Mouse (Mus musculus) limb, embryonic 12.5 days (tissue): Measurements from ENCODE around the gene Vps37c. TPM values are rescaled to one million over a fixed set of nuclear protein-coding genes. Genes with fewer than 3 reads are reported as not detected.

Source experiments
- ATAC-seq: fragments of 200-750 bp; cut with Nextera tagmentation; 2 replicates; pipeline ENCODE4 v1.8.0; 2017; ENCODE audit warnings: low read depth, moderate TSS enrichment; ENCODE audit not compliant: insufficient number of reproducible peaks, insufficient read depth, low FRiP score, low TSS enrichment
- H3K27ac ChIP-seq: fragments of 300-500 bp; sonication (generic); 2 replicates; pipeline ENCODE4 v1.5.1; 2016; ENCODE audit warnings: mild to moderate bottlenecking, moderate library complexity
- H3K27me3 ChIP-seq: fragments of 300-500 bp; sonication (generic); 2 replicates; pipeline ENCODE4 v1.6.1; 2016; ENCODE audit warnings: mild to moderate bottlenecking, moderate library complexity
- H3K36me3 ChIP-seq: fragments of 300-500 bp; sonication (generic); 2 replicates; pipeline ENCODE4 v1.6.1; 2016; ENCODE audit warnings: mild to moderate bottlenecking, moderate library complexity
- H3K4me1 ChIP-seq: fragments of 300-500 bp; sonication (generic); replicated peaks from 2 replicates; pipeline ENCODE4 v1.6.1; 2016
- H3K4me2 ChIP-seq: fragments of 300-500 bp; sonication (generic); 2 replicates; pipeline ENCODE4 v1.6.1; 2016; ENCODE audit warnings: mild to moderate bottlenecking, moderate library complexity
- H3K4me3 ChIP-seq: fragments of 300-500 bp; sonication (generic); replicated peaks from 2 replicates; pipeline ENCODE4 v1.5.1; 2016; ENCODE audit warnings: mild to moderate bottlenecking
- H3K9ac ChIP-seq: fragments of 300-500 bp; sonication (generic); replicated peaks from 2 replicates; pipeline ENCODE4 v1.6.1; 2016; ENCODE audit warnings: mild to moderate bottlenecking, moderate library complexity
- H3K9me3 ChIP-seq: fragments of 300-500 bp; sonication (generic); 2 replicates; pipeline ENCODE4 v1.6.1; 2016; ENCODE audit warnings: mild to moderate bottlenecking, moderate library complexity
- WGBS: fragments of 180-500 bp; shearing (Covaris S2); methylation state at CpG from one replicate; pipeline ENCODE4 v1.1.7; 2016; 5-methylcytosine and 5-hydroxymethylcytosine counted together
- polyA plus RNA-seq: library from polyadenylated mRNA; unstranded; fragments of >200 nt; fragmentation: Nextera tagmentation; extraction: Ambion mirVana; gene quantifications from 2 replicates; pipeline ENCODE4 v1.2.1, GENCODE M21; 2016

Vps37c gene
- polyA plus RNA-seq, 1 experiment from 2014 or later, result 27.6 TPM

DNA sequence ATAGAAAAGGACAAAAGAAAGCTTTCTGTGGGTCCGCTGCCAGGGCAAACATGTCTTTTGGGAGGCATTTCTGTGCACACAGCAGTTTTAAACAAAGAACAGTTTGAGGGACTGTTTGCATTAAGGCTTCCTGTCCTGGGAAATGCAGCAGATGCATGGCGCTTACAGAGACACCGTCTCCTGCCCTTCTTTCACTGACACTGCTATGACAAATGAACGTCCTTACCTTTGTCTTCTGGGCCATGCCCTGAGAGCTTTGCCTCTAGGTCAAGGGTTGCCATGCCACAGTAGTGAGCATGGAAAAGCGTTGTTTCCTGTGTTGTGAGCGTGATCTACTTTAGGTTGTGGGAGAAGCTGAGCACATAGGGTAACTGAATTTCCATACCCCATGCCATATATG, 70.2 kb downstream of the Vps37c start:
- Histone ChIP-seq H3K4me2 (no peak overlapping the region), H3K4me3 (no peak overlapping the region), H3K4me1 (no peaks in the 10 kb centered on the region), H3K9ac (no peak overlapping the region), H3K27ac (no peak overlapping the region), H3K36me3 (no peaks in the 10 kb centered on the region), H3K9me3 (no peaks in the 10 kb centered on the region), H3K27me3 (no peaks in the 10 kb centered on the region)
- ATAC-seq, result no peak
- WGBS, result 67% methylated on average over 6 of the region's 6 CpGs

- no peak overlapping the region for H3K9ac ChIP-seq
- H3K36me3 ChIP-seq, result no peaks in the 10 kb centered on the region
- no peak overlapping the region for H3K27ac ChIP-seq
- no peaks in the 10 kb centered on the region for H3K9me3 ChIP-seq
- H3K27me3 ChIP-seq, result no peaks in the 10 kb centered on the region
- ATAC-seq, result no peak
- no peak overlapping the region for H3K4me3 ChIP-seq
- H3K4me1 ChIP-seq, result no peaks in the 10 kb centered on the region
- H3K4me2 ChIP-seq, result no peak overlapping the region
These were observed 71.0 kb downstream of the Vps37c start for GRCm38 (mm10) chr19:10759525-10759924.

GRCm38 (mm10) chr19:10759983-10760831, 71.7 kb downstream of the Vps37c start:
- no peak overlapping the region for H3K9ac ChIP-seq
- no peaks in the 10 kb centered on the region for H3K4me1 ChIP-seq
- no peak for ATAC-seq
- H3K27me3 ChIP-seq, result no peaks in the 10 kb centered on the region
- no peak overlapping the region for H3K4me2 ChIP-seq
- no peaks in the 10 kb centered on the region for H3K36me3 ChIP-seq
- no peak overlapping the region for H3K27ac ChIP-seq
- H3K9me3 ChIP-seq, result no peaks in the 10 kb centered on the region
- no peak overlapping the region for H3K4me3 ChIP-seq
- WGBS, result 88% methylated on average over 9 of the region's 9 CpGs

GRCm38 (mm10) chr19:10761794-10762415, 73.4 kb downstream of the Vps37c start:
- WGBS, result 79% methylated on average over 8 of the region's 8 CpGs
- Histone ChIP-seq H3K36me3 (no peaks in the 10 kb centered on the region), H3K4me3 (no peak overlapping the region), H3K27me3 (no peaks in the 10 kb centered on the region), H3K4me1 (no peaks in the 10 kb centered on the region), H3K27ac (no peak overlapping the region), H3K9me3 (no peaks in the 10 kb centered on the region), H3K4me2 (no peak overlapping the region), H3K9ac (no peak overlapping the region)
- no peak for ATAC-seq

GRCm38 (mm10) chr19:10762468-10762867, 73.9 kb downstream of the Vps37c start:
- no peaks in the 10 kb centered on the region for H3K4me1 ChIP-seq
- no peaks in the 10 kb centered on the region for H3K9me3 ChIP-seq
- no peak overlapping the region for H3K4me2 ChIP-seq
- H3K9ac ChIP-seq, result no peak overlapping the region
- H3K27me3 ChIP-seq, result no peaks in the 10 kb centered on the region
- 78% methylated on average over 6 of the region's 6 CpGs for WGBS
- no peak overlapping the region for H3K4me3 ChIP-seq
- H3K36me3 ChIP-seq, result no peaks in the 10 kb centered on the region
- no peak for ATAC-seq
- H3K27ac ChIP-seq, result no peak overlapping the region

- ATAC-seq, result no peak
These were observed 75.0 kb downstream of the Vps37c start for GRCm38 (mm10) chr19:10763381-10764031.

More at GRCm38 (mm10) chr19:10763381-10764031, 75.0 kb downstream of the Vps37c start:
- Histone ChIP-seq H3K9ac (no peak overlapping the region), H3K36me3 (no peaks in the 10 kb centered on the region), H3K27me3 (no peaks in the 10 kb centered on the region), H3K4me2 (no peak overlapping the region), H3K4me3 (no peak overlapping the region), H3K4me1 (no peaks in the 10 kb centered on the region), H3K9me3 (no peaks in the 10 kb centered on the region), H3K27ac (no peak overlapping the region)
- 80% methylated on average over 21 of the region's 21 CpGs for WGBS

Other genes starting within 250 kb of the Vps37c start
- gene Lrrc10b, start 231.3 kb upstream of the Vps37c start, polyA plus RNA-seq, result 0.10 and 0.26 TPM in 2 replicates
- not detected in 2 replicates for gene Ppp1r32, start 205.8 kb upstream of the Vps37c start, polyA plus RNA-seq
- gene Cpsf7, start 163.5 kb upstream of the Vps37c start, polyA plus RNA-seq, result 49.1 and 54.9 TPM in 2 replicates
- 59.3 and 60.7 TPM in 2 replicates for gene Sdhaf2, start 162.6 kb upstream of the Vps37c start, polyA plus RNA-seq
- 63.1 and 69.0 TPM in 2 replicates for gene Tmem216, start 132.5 kb upstream of the Vps37c start, polyA plus RNA-seq
- gene Cyb561a3, start 111.6 kb upstream of the Vps37c start, polyA plus RNA-seq, result 17.0 and 18.0 TPM in 2 replicates
- gene Tmem138, start 111.4 kb upstream of the Vps37c start, polyA plus RNA-seq, result 38.9 and 43.3 TPM in 2 replicates
- gene Ddb1, start 83.4 kb upstream of the Vps37c start, polyA plus RNA-seq, result 467 and 486 TPM in 2 replicates
- 17.4 and 18.2 TPM in 2 replicates for gene Tkfc, start 83.1 kb upstream of the Vps37c start, polyA plus RNA-seq
- 2.9 and 3.5 TPM in 2 replicates for gene Vwce, start 54.5 kb upstream of the Vps37c start, polyA plus RNA-seq
- not detected in 2 replicates for gene Pga5, start 10.7 kb upstream of the Vps37c start, polyA plus RNA-seq
- gene Cd5, start 50.3 kb downstream of the Vps37c start, polyA plus RNA-seq, result 0.10 and 0.18 TPM in 2 replicates
- not detected in 2 replicates for gene Cd6, start 141.3 kb downstream of the Vps37c start, polyA plus RNA-seq
- 0.23 and 0.44 TPM in 2 replicates for gene Slc15a3, start 151.0 kb downstream of the Vps37c start, polyA plus RNA-seq
- gene Tmem132a, start 181.2 kb downstream of the Vps37c start, polyA plus RNA-seq, result 137 and 142 TPM in 2 replicates
- 68.7 and 73.7 TPM in 2 replicates for gene Tmem109, start 193.3 kb downstream of the Vps37c start, polyA plus RNA-seq
- 44.9 and 50.3 TPM in 2 replicates for gene Prpf19, start 206.5 kb downstream of the Vps37c start, polyA plus RNA-seq
- not detected in 2 replicates for gene Zp1, start 231.9 kb downstream of the Vps37c start, polyA plus RNA-seq
- 0.10 TPM in 1 of 2 replicates, not detected in the other for gene Ptgdr2, start 248.4 kb downstream of the Vps37c start, polyA plus RNA-seq